Mouse (Mus musculus) adrenal gland, adult 18-20 months (tissue): ENCODE results near the gene Kctd10. TPM values are rescaled to one million over a fixed set of nuclear protein-coding genes. Genes with fewer than 3 reads are reported as not detected.
A peak's percentile ranks its signal among the peaks of the same experiment; 100 is the strongest.

Experiments used
- DNase-seq, 2 experiments: peaks; one replicate each; pipeline ENCODE4 v3.0.0; 2021 to 2022; ENCODE audit warnings: low spot score in 2 of 2
- long read RNA-seq, 2 experiments: library from polyadenylated mRNA; stranded (forward); transcript quantifications; one replicate each; pipeline ENCODE4 v2.0.0; 2021
- total RNA-seq, 2 experiments: library from RNA; stranded (reverse); gene quantifications; 1 replicate in 1 of 2; 2 replicates in 1 of 2; pipeline ENCODE4 v1.2.3; 2021

Gene Kctd10
- 10 to 100 TPM; 72.4 to 72.6 TPM for total RNA-seq
- long read RNA-seq, experiment 1, transcript Kctd10-202 (7 exons, 3,103 nt): major isoform, 95 of 129 reads
- long read RNA-seq, experiment 1, transcript Kctd10-201 (7 exons, 1,026 nt): minor isoform, 15 of 129 reads
- long read RNA-seq, experiment 1, partial matches to known transcripts: 9 of 129 reads
- long read RNA-seq, experiment 1, other reads (novel, unspliced or antisense): 10 of 129 reads
- long read RNA-seq, experiment 2, transcript Kctd10-201 (7 exons, 1,026 nt): minor isoform, 33 of 297 reads
- long read RNA-seq, experiment 2, transcript Kctd10-202 (7 exons, 3,103 nt): major isoform, 177 of 297 reads
- long read RNA-seq, experiment 2, partial matches to known transcripts: 46 of 297 reads
- long read RNA-seq, experiment 2, other reads (novel, unspliced or antisense): 41 of 297 reads

- peak; percentile 80 to 81 for DNase-seq
These were observed at the start of gene Kctd10, which contains the start of gene Ube3b for GRCm38 (mm10) chr5:114380209-114381012. Kctd10 (minus strand) TSS chr5:114380508. Ube3b (plus strand) TSS chr5:114380607.

- DNase-seq: no peak
These were observed 49.5 kb upstream of the Kctd10 start for GRCm38 (mm10) chr5:114429781-114430180.

DNA sequence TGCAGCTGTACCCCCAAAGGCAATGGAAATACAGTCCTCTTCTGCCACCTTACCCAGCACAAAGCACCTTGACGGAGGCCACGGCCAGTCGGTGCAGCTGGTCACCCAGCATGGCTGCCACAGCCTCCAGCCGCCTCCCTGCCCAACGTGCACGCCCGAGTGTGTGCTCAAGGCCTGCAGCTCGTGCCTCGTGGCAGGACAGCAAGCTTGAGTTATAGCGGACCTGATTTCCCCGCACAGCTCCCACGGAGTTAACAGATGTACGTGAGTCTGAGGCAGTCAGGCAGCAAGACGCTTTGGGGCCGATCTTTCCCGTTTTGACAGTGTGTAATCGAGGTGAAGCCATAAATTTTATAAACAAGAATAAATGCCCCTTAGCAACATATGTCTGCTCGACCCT, 48.3 kb upstream of the Kctd10 start:
- no peak for DNase-seq

DNA sequence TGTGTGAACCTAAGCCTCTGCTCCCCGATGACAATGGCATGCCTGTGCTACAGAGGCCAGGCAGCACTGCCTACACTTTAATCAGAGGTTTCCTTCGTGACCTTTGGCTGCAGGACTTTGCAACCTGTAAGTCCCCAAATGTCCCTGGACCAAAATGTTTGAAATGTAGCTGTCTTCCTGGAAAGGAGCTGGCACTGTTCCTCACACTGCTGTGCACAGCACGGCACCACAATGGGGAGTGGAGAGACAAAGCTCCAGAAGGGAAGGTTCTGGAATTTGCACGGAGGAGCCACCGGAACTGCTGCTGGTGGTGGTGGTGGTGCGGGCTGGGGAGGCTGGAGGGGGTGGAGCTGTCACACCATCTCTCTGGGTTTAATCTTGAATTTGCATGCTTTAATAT, 46.4 kb upstream of the Kctd10 start:
- no peak for DNase-seq

GRCm38 (mm10) chr5:114423961-114424360, 43.7 kb upstream of the Kctd10 start:
- no peak for DNase-seq

DNA sequence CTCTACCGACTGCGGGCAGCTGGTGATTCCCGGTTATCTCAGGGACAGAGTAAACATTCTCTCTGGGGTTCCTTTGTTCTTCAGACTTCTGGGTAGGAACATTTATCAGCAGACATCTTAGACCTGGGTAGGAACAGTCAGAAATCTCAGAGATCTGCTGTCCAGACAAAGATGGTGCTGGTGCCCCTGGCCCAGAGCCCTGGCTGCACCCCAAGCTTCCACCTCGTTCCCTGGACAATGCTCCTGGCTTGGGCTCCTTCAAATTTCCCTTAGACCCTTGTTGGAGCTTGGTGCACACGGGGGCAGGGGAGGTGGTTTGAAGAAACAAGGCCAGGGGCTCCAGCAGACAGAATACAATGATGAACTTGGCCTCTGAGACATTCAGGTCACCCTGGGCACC, 42.3 kb upstream of the Kctd10 start:
- no peak for DNase-seq

DNA sequence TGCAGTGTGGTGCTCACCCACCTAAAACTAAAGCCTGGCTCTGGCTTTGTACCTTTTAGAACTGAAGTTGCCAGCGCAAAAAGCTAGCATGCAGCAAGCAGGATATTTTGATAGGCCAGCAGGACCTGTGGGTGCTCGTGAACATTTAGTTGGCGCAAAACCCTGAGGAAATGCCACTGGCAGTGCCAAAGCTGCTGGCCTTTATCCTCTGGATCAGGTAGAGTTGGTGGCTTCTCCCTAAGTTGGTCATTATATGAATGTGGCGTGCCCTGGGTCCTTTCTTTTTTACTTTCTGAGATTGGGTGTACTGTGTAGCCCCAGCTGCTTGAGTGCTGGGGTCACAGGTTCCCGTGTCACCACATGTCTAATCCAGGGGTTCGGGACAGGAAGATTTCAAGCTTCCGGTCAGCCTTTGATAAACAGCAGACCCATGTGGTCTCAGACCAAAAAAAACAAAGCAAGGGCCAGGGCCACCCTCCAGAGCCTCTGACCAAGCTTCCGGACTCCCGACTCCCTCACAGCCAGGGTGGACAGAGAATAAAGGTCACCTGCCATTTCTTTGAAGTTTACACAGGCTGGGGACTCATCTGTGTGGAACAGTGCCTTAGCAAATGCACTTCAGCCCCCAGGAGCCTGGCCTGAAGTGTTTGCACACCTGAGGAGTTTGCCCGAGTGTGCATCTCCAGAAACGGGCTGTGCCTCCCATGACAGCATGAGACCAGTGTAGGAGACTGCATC, 41.4 kb upstream of the Kctd10 start:
- no peak for DNase-seq

GRCm38 (mm10) chr5:114418541-114418940, 38.2 kb upstream of the Kctd10 start:
- no peak for DNase-seq

DNA sequence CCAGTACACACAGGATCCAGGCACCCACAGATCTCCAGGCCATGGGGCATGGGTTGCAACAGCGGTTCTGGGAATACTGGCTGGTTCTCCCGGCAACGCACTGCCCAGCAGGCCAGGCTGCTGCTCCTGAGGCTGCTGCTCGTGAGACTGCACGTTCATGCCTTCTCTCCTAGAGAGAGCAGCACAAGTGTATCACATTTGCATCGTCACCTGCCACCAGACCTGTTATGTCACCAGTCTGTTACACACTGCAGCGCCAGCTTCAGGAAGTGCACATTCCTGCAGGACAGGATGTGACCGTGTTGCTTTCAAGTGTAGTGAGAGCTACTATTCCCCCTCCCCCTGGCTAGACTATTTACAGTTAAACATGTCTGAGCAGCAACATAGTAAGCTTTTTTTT, 36.5 kb upstream of the Kctd10 start:
- no peak for DNase-seq

GRCm38 (mm10) chr5:114415606-114416005, 35.3 kb upstream of the Kctd10 start:
- no peak for DNase-seq

DNA sequence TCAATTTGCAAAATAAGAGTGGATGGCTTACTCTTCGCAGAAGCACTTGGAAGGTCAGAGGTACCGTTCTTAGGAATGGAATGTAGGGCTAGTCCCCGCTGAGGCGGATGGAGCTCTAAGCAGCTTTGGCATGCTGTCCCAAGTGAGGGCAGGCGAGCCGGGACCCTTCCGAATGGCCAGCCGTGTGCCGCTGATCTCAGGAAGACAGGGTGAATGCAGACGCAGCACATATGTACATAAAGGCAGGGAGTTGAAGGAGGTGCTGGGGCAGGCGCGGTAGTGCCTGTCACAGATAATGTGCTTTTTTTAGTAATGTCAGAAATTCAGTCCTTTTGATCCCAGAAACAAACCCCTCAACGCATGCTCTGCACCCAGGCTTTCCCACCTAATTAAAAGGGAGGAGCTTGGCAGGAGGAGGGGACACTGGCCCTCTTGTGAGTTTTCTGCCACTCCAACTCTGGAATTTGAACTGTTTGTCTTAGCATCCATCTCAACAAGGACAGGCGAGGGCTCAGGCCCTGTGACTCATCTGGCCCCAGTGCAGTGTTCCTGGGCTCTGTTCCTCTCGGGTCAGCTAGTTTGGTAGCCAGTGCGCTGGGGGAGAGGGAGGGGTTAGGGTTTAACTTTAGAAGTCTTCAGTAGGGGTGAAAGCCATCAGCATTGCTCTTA, 32.9 kb upstream of the Kctd10 start:
- peak in 1 of 2 experiments; percentile 40 for DNase-seq

DNA sequence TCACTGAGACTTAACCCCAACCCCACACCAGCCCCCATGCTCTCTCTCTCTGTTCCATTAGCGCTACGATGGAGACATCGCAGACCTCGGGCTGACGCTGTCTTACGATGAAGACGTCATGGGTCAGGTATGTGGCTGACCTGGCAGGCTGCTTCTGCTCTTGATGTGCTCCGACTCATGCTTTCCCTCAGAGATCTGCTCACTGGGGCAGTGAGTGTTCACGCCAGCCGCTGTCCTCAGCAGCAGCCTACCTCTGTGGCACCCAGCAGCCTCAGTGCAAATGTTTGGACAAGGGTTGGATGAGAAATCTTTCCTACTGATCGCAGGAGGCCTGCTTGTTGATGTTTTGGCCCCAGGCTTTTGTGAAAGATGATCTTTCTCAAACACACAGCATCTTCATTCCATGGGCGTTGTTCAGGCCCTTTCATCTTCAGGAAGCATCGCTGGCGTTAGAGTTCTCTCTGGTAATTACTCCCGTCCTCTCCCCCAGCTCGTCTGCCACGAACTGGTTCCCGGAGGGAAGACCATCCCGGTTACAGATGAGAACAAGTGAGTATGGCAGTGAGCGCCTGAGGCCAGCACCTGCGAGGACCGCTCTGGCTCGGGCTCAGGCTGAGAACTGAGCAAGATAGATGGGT, 32.2 kb upstream of the Kctd10 start:
- no peak for DNase-seq

DNA sequence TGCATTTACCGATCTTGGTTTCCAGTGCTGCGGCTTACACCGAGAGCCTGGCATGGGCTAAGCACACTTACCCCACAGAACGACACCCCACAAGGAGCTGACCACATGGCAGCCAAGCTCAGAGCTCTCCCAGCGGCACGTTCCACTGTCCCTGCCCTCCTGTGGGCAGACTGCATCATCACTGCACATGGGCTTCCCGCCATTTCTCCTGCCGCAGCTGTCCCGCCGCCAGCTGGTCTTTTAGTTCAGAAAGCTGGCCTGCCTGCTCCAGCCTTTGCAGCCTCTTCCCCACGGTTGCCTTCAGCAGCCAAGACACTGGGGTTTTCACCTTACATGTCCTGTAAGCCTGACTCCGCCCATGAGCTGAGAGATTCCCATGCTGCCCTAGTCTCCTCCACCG, 30.1 kb upstream of the Kctd10 start:
- no peak for DNase-seq

- DNase-seq: no peak
These were observed 28.5 kb upstream of the Kctd10 start for GRCm38 (mm10) chr5:114408846-114409245.

GRCm38 (mm10) chr5:114407810-114408209, 27.5 kb upstream of the Kctd10 start:
- no peak for DNase-seq

DNA sequence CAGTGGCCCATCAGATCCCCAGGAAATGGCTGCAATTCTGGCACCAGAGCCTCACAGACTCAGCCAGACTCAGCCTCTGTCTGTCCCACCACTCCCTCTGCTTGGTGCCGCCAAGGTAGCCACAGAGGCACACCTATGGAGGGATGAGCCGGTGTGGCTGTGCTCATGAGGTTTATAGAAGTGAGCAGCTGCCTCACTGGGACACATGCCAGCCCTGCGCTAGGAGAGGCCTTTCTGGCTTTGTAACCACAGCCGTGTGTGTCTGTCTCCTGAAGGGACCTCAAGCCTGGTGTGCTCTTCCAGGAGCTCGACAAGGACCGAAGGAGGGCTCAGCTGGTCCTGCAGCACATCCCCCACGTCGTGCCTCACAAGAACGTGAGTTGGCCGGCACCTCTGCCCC, 27.0 kb upstream of the Kctd10 start:
- DNase-seq: no peak

GRCm38 (mm10) chr5:114406592-114406991, 26.3 kb upstream of the Kctd10 start:
- DNase-seq: peak; percentile 53 to 71

GRCm38 (mm10) chr5:114393169-114393568, 12.9 kb upstream of the Kctd10 start:
- no peak for DNase-seq

DNA sequence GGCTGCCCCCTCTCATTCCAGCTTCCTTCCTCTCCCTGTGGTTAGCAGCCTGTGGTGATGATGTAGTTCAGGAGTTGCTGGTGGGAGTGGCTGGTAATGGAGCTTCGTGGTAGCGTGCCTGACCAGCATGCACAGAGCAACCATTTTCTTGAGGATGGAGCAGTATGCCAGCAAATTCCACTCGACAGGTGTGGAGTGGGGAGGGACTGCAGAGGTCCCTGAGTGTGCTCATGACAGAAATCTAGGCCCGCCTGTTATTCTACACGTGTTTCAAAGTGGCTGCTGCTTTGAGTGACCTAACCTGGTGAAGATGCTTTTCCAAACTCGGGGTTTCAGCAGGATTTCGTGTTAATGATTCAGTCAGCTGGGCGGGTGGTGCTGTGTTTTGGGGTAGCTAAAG, 4.1 kb upstream of the Kctd10 start:
- no peak for DNase-seq

DNA sequence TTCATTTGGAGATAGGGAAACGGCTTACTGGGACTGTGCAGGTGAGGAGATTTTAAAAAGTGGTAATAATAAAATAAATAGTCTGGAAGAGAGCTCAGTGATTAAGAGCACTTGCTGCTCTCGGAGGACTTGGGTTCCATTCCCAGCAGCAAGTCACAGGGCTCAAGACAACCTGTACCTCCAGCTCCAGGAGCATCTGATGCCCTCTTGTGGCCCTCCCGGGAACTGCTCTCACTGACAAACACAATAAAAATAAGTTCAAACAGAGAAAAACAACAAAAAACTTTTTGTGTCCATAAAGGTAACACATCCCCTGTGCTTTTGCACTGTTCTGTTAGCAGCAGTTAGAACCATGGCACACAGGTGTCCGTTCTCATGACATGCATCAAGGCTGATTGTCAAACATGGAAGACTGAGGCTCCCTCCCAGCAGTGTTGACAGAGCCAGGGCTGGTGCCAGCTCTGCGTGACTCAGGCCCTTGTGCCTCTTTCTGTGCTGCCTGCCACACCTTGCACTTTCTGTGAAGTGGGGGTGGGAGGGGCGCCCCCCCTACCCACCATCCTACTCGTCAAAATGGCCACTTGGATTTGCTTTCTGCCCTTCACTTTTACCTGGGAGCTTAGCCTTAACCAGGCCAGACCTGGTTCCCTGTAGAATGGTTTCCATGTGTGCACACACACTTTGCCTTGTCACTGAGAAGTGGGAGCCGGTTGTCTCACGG, 3.0 kb upstream of the Kctd10 start:
- DNase-seq: peak; percentile 26 to 58
